Mouse (Mus musculus) liver, embryonic 14.5 days (tissue): ENCODE results near the gene Nkx2-3. TPM values are rescaled to one million over a fixed set of nuclear protein-coding genes. Genes with fewer than 3 reads are reported as not detected.

Source experiments
- ATAC-seq: fragments of 200-750 bp; cut with Nextera tagmentation; 2 replicates; pipeline ENCODE4 v1.8.0; 2017; ENCODE audit warnings: moderate number of reproducible peaks, mild to moderate bottlenecking, moderate library complexity; ENCODE audit not compliant: insufficient read depth
- DNase-seq, 3 experiments: peaks; one replicate each; pipeline ENCODE4 v3.0.0-alpha.2; 2012 to 2013; ENCODE audit warnings: low read depth in 3 of 3, low spot score in 3 of 3
- H3K27ac ChIP-seq: fragments of 300-500 bp; sonication (generic); 2 replicates; pipeline ENCODE4 v1.5.1; 2014; ENCODE audit warnings: moderate library complexity, mild to moderate bottlenecking, control low read depth, inconsistent platforms
- H3K27me3 ChIP-seq: fragments of 300-500 bp; sonication (generic); 2 replicates; pipeline ENCODE4 v1.6.1; 2014; ENCODE audit warnings: mild to moderate bottlenecking, low read length, moderate library complexity; ENCODE audit not compliant: control insufficient read depth, insufficient read depth
- H3K36me3 ChIP-seq: fragments of 300-500 bp; sonication (generic); replicated peaks from 2 replicates; pipeline ENCODE4 v1.6.1; 2014; ENCODE audit warnings: low read depth; ENCODE audit not compliant: control insufficient read depth, insufficient read depth
- H3K4me1 ChIP-seq, 2 experiments: fragments of 200-500 bp in 1 of 2; fragments of 300-500 bp in 1 of 2; sonication (generic) in 1 of 2; replicated peaks; 2 replicates each; pipeline ENCODE4 v1.6.1; 2012 to 2014; ENCODE audit warnings: antibody characterized with exemption in 1 of 2, inconsistent platforms in 1 of 2, low read length in 1 of 2; ENCODE audit not compliant: control insufficient read depth in 2 of 2, insufficient read depth in 2 of 2
- H3K4me2 ChIP-seq: fragments of 300-500 bp; sonication (generic); 2 replicates; pipeline ENCODE4 v1.6.1; 2014; ENCODE audit warnings: low read depth, mild to moderate bottlenecking, control low read depth, moderate library complexity
- H3K4me3 ChIP-seq, 2 experiments: fragments of 200-500 bp in 1 of 2; fragments of 300-500 bp in 1 of 2; sonication (generic) in 1 of 2; 2 replicates each; pipeline ENCODE4 v1.5.1; 2012 to 2014; ENCODE audit warnings: low read depth in 2 of 2, low read length in 2 of 2, mild to moderate bottlenecking in 2 of 2, control low read depth in 1 of 2, inconsistent platforms in 1 of 2, moderate library complexity in 1 of 2; ENCODE audit not compliant: insufficient read depth in 1 of 2
- H3K9ac ChIP-seq: fragments of 300-500 bp; sonication (generic); replicated peaks from 2 replicates; pipeline ENCODE4 v1.6.1; 2014; ENCODE audit warnings: mild to moderate bottlenecking, control low read depth, moderate library complexity
- H3K9me3 ChIP-seq: fragments of 300-500 bp; sonication (generic); 2 replicates; pipeline ENCODE4 v1.6.1; 2016; ENCODE audit warnings: low read length, mixed read lengths; ENCODE audit not compliant: control insufficient read depth
- CTCF ChIP-seq: IDR thresholded peaks from 2 replicates; pipeline ENCODE4 v1.5.1; 2016; ENCODE audit warnings: antibody characterized with exemption, low read depth, control low read depth
- EP300 ChIP-seq: IDR thresholded peaks from 2 replicates; pipeline ENCODE4 v1.6.1; 2016; ENCODE audit warnings: antibody characterized with exemption, low read depth
- WGBS: fragments of 180-500 bp; shearing (Covaris S2); extraction: QIAGEN DNeasy Blood & Tissue Kit; methylation state at CpG from one replicate; pipeline ENCODE4 v1.1.7; 2014; ENCODE audit not compliant: insufficient replicate concordance; 5-methylcytosine and 5-hydroxymethylcytosine counted together
- polyA plus RNA-seq, 2 experiments: library from polyadenylated mRNA; depleted of rRNA in 1 of 2; stranded (reverse) in 1 of 2; unstranded in 1 of 2; fragments of >200 nt; fragmentation: Nextera tagmentation in 1 of 2; extraction: Ambion mirVana in 1 of 2; gene quantifications; 2 replicates each; pipeline versions ENCODE4 v1.2.1 to v1.2.3; 2012 to 2014

Gene Nkx2-3
- polyA plus RNA-seq, 2 experiments, result 0.06 to 0.07 TPM

GRCm38 (mm10) chr19:43648343-43648742, 36.2 kb downstream of the Nkx2-3 start:
- Histone ChIP-seq H3K4me1 (0 out of 4 replicates have a peak, but pooled peaks cover 0 to 4% of the 10 kb centered on the region in 2 experiments), H3K27me3 (no peaks in the 10 kb centered on the region), H3K36me3 (no peaks in the 10 kb centered on the region), H3K27ac (no peak overlapping the region), H3K9me3 (no peaks in the 10 kb centered on the region), H3K4me2 (no peak overlapping the region), H3K9ac (no peak overlapping the region), H3K4me3 (no peak overlapping the region)
- TF ChIP-seq EP300, result no peak
- DNase-seq, result no peak
- ATAC-seq, result no peak
- 50% methylated on average over 4 of the region's 4 CpGs for whole genome bisulfite sequencing

DNA sequence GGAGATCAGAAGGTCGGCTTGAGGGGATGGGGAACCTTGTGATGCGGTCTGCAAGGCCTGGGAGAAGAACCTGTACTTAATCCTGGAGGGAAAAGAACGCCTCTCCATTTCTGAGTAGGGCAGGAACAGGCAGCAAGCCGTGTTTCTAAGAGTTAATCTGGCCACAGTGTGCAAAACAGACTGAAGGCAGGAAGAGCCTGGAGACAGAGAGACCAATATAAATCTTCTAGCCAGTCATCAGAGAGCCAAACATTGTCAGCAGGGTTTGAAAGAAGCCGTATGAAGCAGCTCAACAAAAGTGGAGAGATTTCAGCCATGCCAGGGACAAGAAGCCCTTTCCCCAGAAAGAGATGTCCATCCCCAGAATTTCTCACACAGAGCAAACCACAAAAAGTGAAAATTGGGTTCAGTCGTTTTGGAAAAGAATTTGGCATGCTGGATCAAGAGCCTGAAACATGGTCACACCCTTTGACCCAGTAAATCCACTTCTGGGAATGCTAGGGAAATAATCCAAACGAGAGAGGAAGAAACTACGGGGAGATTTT, 39.2 kb downstream of the Nkx2-3 start:
- DNase-seq (no peak), ATAC-seq (no peak)
- H3K27ac ChIP-seq, result no peak overlapping the region
- WGBS, result 34% methylated on average over 8 of the region's 8 CpGs
- no peaks in the 10 kb centered on the region for H3K9me3 ChIP-seq
- no peak overlapping the region for H3K4me2 ChIP-seq
- no peaks in the 10 kb centered on the region for H3K36me3 ChIP-seq
- H3K9ac ChIP-seq, result no peak overlapping the region
- no peaks in the 10 kb centered on the region for H3K27me3 ChIP-seq
- H3K4me3 ChIP-seq, result no peak overlapping the region
- TF ChIP-seq EP300 (no peak), CTCF (no peak)
- no peaks in the 10 kb centered on the region for H3K4me1 ChIP-seq

- no peaks in the 10 kb centered on the region for H3K27me3 ChIP-seq
- peak in 1 of 3 experiments; percentile 49 for DNase-seq
- H3K9me3 ChIP-seq, result no peaks in the 10 kb centered on the region
- no peak overlapping the region for H3K4me2 ChIP-seq
- H3K27ac ChIP-seq, result no peak overlapping the region
- ATAC-seq, result no peak
- H3K4me3 ChIP-seq, result no peak overlapping the region
- TF ChIP-seq EP300 (no peak), CTCF (peak; percentile 82)
- H3K4me1 ChIP-seq, result no peaks in the 10 kb centered on the region
- H3K9ac ChIP-seq, result no peak overlapping the region
- WGBS, result 36% methylated on average over 11 of the region's 11 CpGs
- no peaks in the 10 kb centered on the region for H3K36me3 ChIP-seq
Observed at GRCm38 (mm10) chr19:43655735-43656492, 43.8 kb downstream of the Nkx2-3 start.

DNA sequence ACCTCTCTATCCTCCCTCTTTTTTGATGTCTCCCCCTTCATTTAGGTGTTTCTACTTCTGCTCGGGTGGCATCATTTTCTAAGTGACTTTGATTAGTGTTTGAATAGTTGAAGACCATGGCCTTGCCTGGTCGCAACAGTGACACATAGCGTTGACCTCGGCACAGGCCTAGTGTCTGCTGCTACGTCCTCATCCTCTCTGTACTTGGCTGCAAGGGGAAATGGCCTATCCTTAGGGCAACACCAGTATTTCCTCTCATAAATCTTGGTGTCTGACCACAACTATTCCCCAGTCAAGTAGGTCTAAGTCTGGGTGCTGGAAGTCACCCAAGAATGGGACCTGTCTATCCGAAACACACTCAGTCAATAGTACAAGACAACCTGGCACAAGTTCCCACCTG, 47.5 kb downstream of the Nkx2-3 start:
- H3K9me3 ChIP-seq, result no peaks in the 10 kb centered on the region
- no peak for TF ChIP-seq CTCF
- TF ChIP-seq EP300, result no peak
- DNase-seq, result no peak
- H3K4me3 ChIP-seq, result no peak overlapping the region
- H3K9ac ChIP-seq, result no peak overlapping the region
- H3K36me3 ChIP-seq, result peaks cover 3% of the 10 kb centered on the region
- H3K27ac ChIP-seq, result no peak overlapping the region
- 44% methylated on average over 6 of the region's 6 CpGs for WGBS
- no peaks in the 10 kb centered on the region for H3K27me3 ChIP-seq
- no peaks in the 10 kb centered on the region for H3K4me1 ChIP-seq
- ATAC-seq, result no peak
- no peak overlapping the region for H3K4me2 ChIP-seq

- Histone ChIP-seq H3K9me3 (no peaks in the 10 kb centered on the region), H3K27me3 (no peaks in the 10 kb centered on the region), H3K4me2 (no peak overlapping the region), H3K27ac (no peak overlapping the region), H3K9ac (no peak overlapping the region), H3K4me1 (no peaks in the 10 kb centered on the region), H3K36me3 (peaks cover 3% of the 10 kb centered on the region), H3K4me3 (no peak overlapping the region)
- WGBS, result 16% methylated on average over 9 of the region's 9 CpGs
- no peak for TF ChIP-seq CTCF
- TF ChIP-seq EP300, result no peak
- ATAC-seq, result no peak
- DNase-seq, result no peak
Observed at GRCm38 (mm10) chr19:43660774-43661173, 48.6 kb downstream of the Nkx2-3 start.
